Mouse (Mus musculus) CH12.LX (cell line): Measurements from ENCODE around the gene Gh. TPM values are rescaled to one million over a fixed set of nuclear protein-coding genes. Genes with fewer than 3 reads are reported as not detected.

ENCODE experiments used
- DNase-seq: peaks from one replicate; pipeline ENCODE4 v3.0.0-alpha.2; 2013; ENCODE audit errors: extremely low read depth
- H3K27ac ChIP-seq: 2 replicates; pipeline ENCODE4 v1.5.1; 2012; ENCODE audit warnings: low read depth, mild to moderate bottlenecking, control low read depth, moderate library complexity; ENCODE audit not compliant: insufficient read depth
- H3K27me3 ChIP-seq: replicated peaks from 2 replicates; pipeline ENCODE3; 2012; ENCODE audit warnings: inconsistent platforms
- H3K36me3 ChIP-seq, 2 experiments: replicated peaks in 1 of 2; 2 replicates each; pipeline versions ENCODE3 to v1.6.1; 2012; ENCODE audit warnings: inconsistent platforms in 1 of 2, low read length in 1 of 2, mild to moderate bottlenecking in 1 of 2, mixed read lengths in 1 of 2, moderate library complexity in 1 of 2; ENCODE audit not compliant: control insufficient read depth in 1 of 2, insufficient read depth in 1 of 2
- H3K4me1 ChIP-seq, 2 experiments: 2 replicates each; pipeline ENCODE4 v1.6.1; 2012; ENCODE audit warnings: inconsistent platforms in 1 of 2, moderate library complexity in 1 of 2; ENCODE audit not compliant: insufficient read depth in 2 of 2, control insufficient read depth in 1 of 2
- H3K4me2 ChIP-seq: 2 replicates; pipeline ENCODE4 v1.6.1; 2012; ENCODE audit warnings: low read depth, mild to moderate bottlenecking, control low read depth; ENCODE audit not compliant: poor library complexity, insufficient read depth, severe bottlenecking
- H3K4me3 ChIP-seq, 3 experiments: fragments of 150-350 bp in 1 of 3; sonication (generic) in 1 of 3; replicated peaks in 1 of 3; 2 replicates each; pipeline versions ENCODE3 to v1.5.1; 2011 to 2012; ENCODE audit warnings: low read depth in 2 of 3, low read length in 2 of 3, mild to moderate bottlenecking in 2 of 3, moderate library complexity in 2 of 3, control low read depth in 1 of 3, improper control_type of control experiment in 1 of 3, inconsistent platforms in 1 of 3, mixed read lengths in 1 of 3; ENCODE audit not compliant: poor library complexity in 1 of 3
- H3K79me2 ChIP-seq: replicated peaks from 2 replicates; pipeline ENCODE4 v1.6.1; 2012; ENCODE audit warnings: mild to moderate bottlenecking, moderate library complexity; ENCODE audit not compliant: control insufficient read depth, poor library complexity, insufficient read depth, severe bottlenecking; ENCODE audit errors: extremely low read depth
- H3K9ac ChIP-seq: 2 replicates; pipeline ENCODE4 v1.6.1; 2012; ENCODE audit warnings: low read depth, mild to moderate bottlenecking, control low read depth, moderate library complexity; ENCODE audit not compliant: insufficient read depth
- H3K9me3 ChIP-seq: replicated peaks from 2 replicates; pipeline ENCODE3; 2012; ENCODE audit warnings: low read length, inconsistent platforms, mixed read lengths
- BHLHE40 ChIP-seq: IDR thresholded peaks from 2 replicates; pipeline ENCODE4 v1.6.1; 2011; ENCODE audit warnings: mild to moderate bottlenecking, low read depth, low read length, improper control_type of control experiment
- CHD1 ChIP-seq: IDR thresholded peaks from 2 replicates; pipeline ENCODE4 v1.6.1; 2012; ENCODE audit warnings: low read depth, low read length, improper control_type of control experiment, inconsistent platforms
- CHD2 ChIP-seq: IDR thresholded peaks from 2 replicates; pipeline ENCODE4 v1.6.1; 2011; ENCODE audit warnings: low read length, improper control_type of control experiment
- E2F4 ChIP-seq: IDR thresholded peaks from 2 replicates; pipeline ENCODE4 v1.6.1; 2011; ENCODE audit warnings: low read depth, low read length, improper control_type of control experiment; ENCODE audit not compliant: insufficient replicate concordance
- ELF1 ChIP-seq: IDR thresholded peaks from 2 replicates; pipeline ENCODE4 v1.6.1; 2014; ENCODE audit warnings: low read depth, mild to moderate bottlenecking, inconsistent platforms, low read length, improper control_type of control experiment
- EP300 ChIP-seq: IDR thresholded peaks from 2 replicates; pipeline ENCODE4 v1.6.1; 2011; ENCODE audit warnings: low read length, improper control_type of control experiment
- ETS1 ChIP-seq: conservative IDR thresholded peaks from 2 replicates; pipeline ENCODE4 v1.6.1; 2012; ENCODE audit warnings: low read depth, mild to moderate bottlenecking, inconsistent platforms, low read length, improper control_type of control experiment, moderate library complexity
- GABPA ChIP-seq: IDR thresholded peaks from 2 replicates; pipeline ENCODE4 v1.6.1; 2012; ENCODE audit warnings: low read depth, low read length, improper control_type of control experiment, inconsistent platforms; ENCODE audit not compliant: insufficient replicate concordance
- JUN ChIP-seq: IDR thresholded peaks from 2 replicates; pipeline ENCODE4 v1.6.1; 2011; ENCODE audit warnings: low read depth, mild to moderate bottlenecking, low read length, improper control_type of control experiment, moderate library complexity; ENCODE audit not compliant: insufficient read depth
- JUND ChIP-seq: conservative IDR thresholded peaks from 2 replicates; pipeline ENCODE4 v1.6.1; 2011; ENCODE audit warnings: low read depth, low read length, improper control_type of control experiment
- KAT2A ChIP-seq: IDR thresholded peaks from 2 replicates; pipeline ENCODE4 v1.6.1; 2012; ENCODE audit warnings: low read length, improper control_type of control experiment, inconsistent platforms; ENCODE audit not compliant: insufficient replicate concordance
- MAFK ChIP-seq: IDR thresholded peaks from 2 replicates; pipeline ENCODE4 v1.6.1; 2011; ENCODE audit warnings: low read length, improper control_type of control experiment; ENCODE audit not compliant: insufficient replicate concordance
- MAX ChIP-seq: IDR thresholded peaks from 2 replicates; pipeline ENCODE4 v1.6.1; 2011; ENCODE audit warnings: low read length, improper control_type of control experiment
- MAZ ChIP-seq: IDR thresholded peaks from 2 replicates; pipeline ENCODE4 v1.6.1; 2012; ENCODE audit warnings: low read depth, mild to moderate bottlenecking, inconsistent platforms, low read length, improper control_type of control experiment, moderate library complexity
- MEF2A ChIP-seq: IDR thresholded peaks from 2 replicates; pipeline ENCODE4 v1.6.1; 2014; ENCODE audit warnings: low read depth, mild to moderate bottlenecking, inconsistent platforms, low read length, improper control_type of control experiment, borderline replicate concordance
- MXI1 ChIP-seq: IDR thresholded peaks from 2 replicates; pipeline ENCODE4 v1.6.1; 2011; ENCODE audit warnings: mild to moderate bottlenecking, low read depth, low read length, improper control_type of control experiment
- MYC ChIP-seq: IDR thresholded peaks from 2 replicates; pipeline ENCODE4 v1.6.1; 2011; ENCODE audit warnings: low read depth, mild to moderate bottlenecking, improper control_type of control experiment, low read length
- PAX5 ChIP-seq: IDR thresholded peaks from 2 replicates; pipeline ENCODE4 v1.6.1; 2012; ENCODE audit warnings: low read length, inconsistent platforms, mixed read lengths
- POLR2A ChIP-seq: IDR thresholded peaks from 2 replicates; pipeline ENCODE4 v1.6.1; 2011; ENCODE audit warnings: low read depth, mild to moderate bottlenecking, improper control_type of control experiment, low read length
- POLR2AphosphoS2 ChIP-seq: IDR thresholded peaks from 2 replicates; pipeline ENCODE4 v1.6.1; 2011; ENCODE audit warnings: low read depth, low read length, improper control_type of control experiment
- RCOR1 ChIP-seq: conservative IDR thresholded peaks from 2 replicates; pipeline ENCODE4 v1.6.1; 2012; ENCODE audit warnings: low read depth, mild to moderate bottlenecking, inconsistent platforms, low read length, improper control_type of control experiment
- SIN3A ChIP-seq: IDR thresholded peaks from 2 replicates; pipeline ENCODE4 v1.6.1; 2012; ENCODE audit warnings: low read length, improper control_type of control experiment, inconsistent platforms
- SMC3 ChIP-seq: IDR thresholded peaks from 2 replicates; pipeline ENCODE4 v1.6.1; 2011; ENCODE audit warnings: low read depth, low read length, improper control_type of control experiment
- TBP ChIP-seq: conservative IDR thresholded peaks from 2 replicates; pipeline ENCODE4 v1.6.1; 2011; ENCODE audit warnings: low read depth, low read length, improper control_type of control experiment
- TCF12 ChIP-seq: IDR thresholded peaks from 2 replicates; pipeline ENCODE4 v1.6.1; 2014; ENCODE audit warnings: low read depth, mild to moderate bottlenecking, inconsistent platforms, low read length, improper control_type of control experiment
- UBTF ChIP-seq: IDR thresholded peaks from 2 replicates; pipeline ENCODE4 v1.6.1; 2012; ENCODE audit warnings: low read depth, mild to moderate bottlenecking, inconsistent platforms, low read length, improper control_type of control experiment, moderate library complexity
- USF1 ChIP-seq: IDR thresholded peaks from 2 replicates; pipeline ENCODE4 v1.6.1; 2014; ENCODE audit warnings: low read depth, mild to moderate bottlenecking, inconsistent platforms, low read length, improper control_type of control experiment
- USF2 ChIP-seq: conservative IDR thresholded peaks from 2 replicates; pipeline ENCODE4 v1.6.1; 2011; ENCODE audit warnings: low read depth, low read length, improper control_type of control experiment
- ZKSCAN1 ChIP-seq: IDR thresholded peaks from 2 replicates; pipeline ENCODE4 v1.6.1; 2012; ENCODE audit warnings: low read depth, inconsistent platforms, low read length, improper control_type of control experiment, borderline replicate concordance
- ZNF384 ChIP-seq: IDR thresholded peaks from 2 replicates; pipeline ENCODE4 v1.6.1; 2012; ENCODE audit warnings: low read depth, low read length, improper control_type of control experiment, inconsistent platforms
- dilution Hi-C: fragments of 300-500 bp; cut with MboI; formaldehyde crosslinking; loops from 2 replicates; pipeline ENCODE4 v1.14.3; 2020; ENCODE audit warnings: low sequenced_read_pairs; ENCODE audit not compliant: extremely low pct_unique_long_range_greater_than_20kb, extremely low pct_ligation_motif_present
- in situ Hi-C: fragments of 300-500 bp; cut with MboI; formaldehyde crosslinking; loops from 3 replicates; pipeline ENCODE4 v1.14.3; 2019; ENCODE audit warnings: low sequenced_read_pairs, low pct_ligation_motif_present, low pct_unique_long_range_greater_than_20kb, mixed read lengths
- polyA plus RNA-seq: library from polyadenylated mRNA; unstranded; fragments of >175 nt; gene quantifications from 2 replicates; pipeline ENCODE4 v1.2.1, GENCODE M21; 2012; ENCODE audit warnings: low read depth; ENCODE audit not compliant: insufficient read length
- total RNA-seq, 2 experiments: library from RNA; depleted of rRNA; stranded (reverse); fragments of 300-350 nt in 1 of 2; fragments of >200 nt in 1 of 2; gene quantifications; 2 replicates each; pipeline ENCODE4 v1.2.3; 2012 to 2014

The Gh gene
- total and polyA plus RNA-seq, 3 experiments: 0.38 to 1.0 (median 0.68) TPM

DNA sequence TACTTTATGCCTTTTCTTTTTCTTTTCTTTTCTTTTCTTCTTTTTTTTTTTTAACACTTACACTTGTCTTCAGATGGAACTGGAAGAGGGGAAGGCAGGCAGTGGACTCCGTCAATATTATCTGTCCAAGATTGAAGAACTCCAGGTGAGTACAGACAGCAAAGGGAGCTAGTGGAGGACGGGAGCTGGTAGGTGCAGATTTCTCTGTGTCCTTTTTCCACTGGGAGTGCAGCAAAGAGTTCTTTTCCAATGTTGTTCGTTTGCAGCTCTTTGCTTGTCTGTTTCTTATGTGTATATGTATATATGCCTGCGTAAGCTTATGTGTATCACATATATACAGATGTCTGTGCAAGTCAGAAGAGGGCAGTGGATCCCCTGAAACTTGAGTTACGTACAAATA, 44.9 kb downstream of the Gh start:
- peak overlapping the region; percentile 94 for H3K9ac ChIP-seq
- H3K4me3 ChIP-seq: peak overlapping the region; percentile 73 to 92 (median 78)
- H3K27me3 ChIP-seq: no peaks in the 10 kb centered on the region
- TF ChIP-seq SIN3A: no peak
- no peak for TF ChIP-seq UBTF
- no peak for TF ChIP-seq POLR2A
- TF ChIP-seq E2F4: no peak
- no peak for TF ChIP-seq USF1
- TF ChIP-seq RCOR1: no peak
- TF ChIP-seq BHLHE40: no peak
- no peak for TF ChIP-seq TBP
- no peak for TF ChIP-seq JUN
- TF ChIP-seq MEF2A: no peak
- TF ChIP-seq KAT2A: no peak
- TF ChIP-seq USF2: no peak
- TF ChIP-seq ZNF384: no peak
- TF ChIP-seq MAX: no peak
- no peak for TF ChIP-seq SMC3
- no peak for TF ChIP-seq CHD1
- no peak for TF ChIP-seq PAX5
- no peak for TF ChIP-seq MYC
- H3K79me2 ChIP-seq: peaks cover 58% of the 10 kb centered on the region
- in situ Hi-C loops (loop anchor here (5.0 kb wide), 1 partner anchor 34 kb away; no protein-coding TSS in a partner anchor), dilution Hi-C loops (no loop called here)
- peak overlapping the region; percentile 90 for H3K4me2 ChIP-seq
- no peaks in the 10 kb centered on the region for H3K9me3 ChIP-seq
- peaks cover 3 to 46% of the 10 kb centered on the region in 2 experiments; a peak in 3 of 4 replicates for H3K4me1 ChIP-seq
- H3K27ac ChIP-seq: no peak overlapping the region
- peaks cover 56 to 71% of the 10 kb centered on the region in 2 experiments for H3K36me3 ChIP-seq
- no peak for DNase-seq

DNA sequence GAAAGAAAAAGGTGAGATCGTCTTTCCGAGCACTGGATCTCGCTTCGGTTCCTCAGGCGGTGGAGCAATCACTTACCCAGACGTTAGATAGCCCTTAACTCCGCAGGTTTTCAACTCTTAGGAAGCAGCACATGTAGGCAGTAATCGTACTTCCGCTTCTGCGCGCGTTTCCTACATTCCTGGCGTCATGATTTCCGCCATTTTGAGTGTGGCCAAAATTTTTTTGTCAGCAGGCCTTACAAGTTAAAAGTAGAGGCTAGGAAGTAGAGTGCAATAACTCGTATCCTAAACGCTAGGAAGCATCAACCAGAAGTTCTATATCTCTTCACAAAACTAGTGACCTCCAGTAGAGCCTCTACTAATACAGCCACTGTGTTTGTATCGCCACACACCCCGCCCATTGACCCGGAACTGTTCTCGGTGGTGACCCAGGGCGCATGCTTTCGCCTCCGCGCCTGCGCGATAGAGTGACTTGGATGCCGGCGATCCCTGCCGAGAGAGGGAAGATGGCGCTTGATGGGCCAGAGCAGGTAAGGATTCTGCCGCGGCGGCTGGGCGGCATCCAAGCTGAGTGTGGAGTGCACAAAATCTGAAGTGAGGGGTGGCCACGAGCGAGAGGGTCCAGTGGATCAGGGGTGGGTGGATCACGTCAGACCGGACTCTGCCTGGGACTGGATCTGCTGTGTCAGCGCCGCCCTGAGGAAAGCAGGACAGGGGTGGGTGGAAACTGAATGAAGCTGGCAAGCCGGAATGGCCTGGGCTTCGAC, 45.8 kb downstream of the Gh start, which contains the start of the genes Ftsj3 and Psmc5:
Ftsj3 (minus strand) TSS at position 395 of the 767 bp plus-strand sequence.
Psmc5 (plus strand) TSS at position 470 of the 767 bp plus-strand sequence.
- peaks cover 56 to 71% of the 10 kb centered on the region in 2 experiments for H3K36me3 ChIP-seq
- H3K79me2 ChIP-seq: peaks cover 59% of the 10 kb centered on the region
- in situ Hi-C loops: loop anchor here (5.0 kb wide), 1 partner anchor 34 kb away; no protein-coding TSS in a partner anchor
- peak within 1 kb of the TSS; percentile 90 for H3K4me2 ChIP-seq
- no peaks in the 10 kb centered on the region for H3K9me3 ChIP-seq
- peak; percentile 98 for DNase-seq
- no peaks in the 10 kb centered on the region for H3K27me3 ChIP-seq
- peak within 1 kb of the TSS; percentile 84 for H3K27ac ChIP-seq
- H3K9ac ChIP-seq: peak within 1 kb of the TSS; percentile 94
- peak within 1 kb of the TSS; percentile 73 to 92 (median 78) for H3K4me3 ChIP-seq
- dilution Hi-C loops: no loop called here
- H3K4me1 ChIP-seq: peaks cover 3 to 54% of the 10 kb centered on the region in 2 experiments; a peak in 3 of 4 replicates
- TF ChIP-seq MEF2A: 0 out of 2 replicates have a peak, but pooled peaks have one; percentile 24
- no peak for TF ChIP-seq EP300
- TF ChIP-seq USF1: no peak
- TF ChIP-seq ELF1: peak; percentile 94
- no peak; the same call in 1 of the 2 replicates for TF ChIP-seq RCOR1
- TF ChIP-seq POLR2A: peak; percentile 96
- 0 out of 2 replicates have a peak, but pooled peaks have one; percentile 9 for TF ChIP-seq ETS1
- TF ChIP-seq ZKSCAN1: no peak
- TF ChIP-seq TCF12: peak; percentile 69
- TF ChIP-seq POLR2AphosphoS2: peak; percentile 90; the same call in 1 of the 2 replicates
- peak; percentile 100 for TF ChIP-seq MXI1
- TF ChIP-seq MAZ: no peak; the same call in 1 of the 2 replicates
- no peak for TF ChIP-seq USF2
- TF ChIP-seq CHD2: peak; percentile 90
- 0 out of 2 replicates have a peak, but pooled peaks have one; percentile 5 for TF ChIP-seq JUN
- TF ChIP-seq GABPA: peak; percentile 38; the same call in 1 of the 2 replicates
- peak; percentile 47 for TF ChIP-seq JUND
- peak; percentile 89 for TF ChIP-seq MAFK
- TF ChIP-seq KAT2A: peak; percentile 94
- TF ChIP-seq CHD1: no peak
